Mouse (Mus musculus): Measurements from ENCODE around the gene Tubal3. TPM values are rescaled to one million over a fixed set of nuclear protein-coding genes. Genes with fewer than 3 reads are reported as not detected.

Tubal3 gene
- total RNA-seq (2014; rRNA removed) (not detected in 2 replicates), polyA plus RNA-seq (2015; fragmentation: Nextera tagmentation; extraction: Ambion mirVana) (0.05 TPM in 1 of 2 replicates, not detected in the other)

DNA sequence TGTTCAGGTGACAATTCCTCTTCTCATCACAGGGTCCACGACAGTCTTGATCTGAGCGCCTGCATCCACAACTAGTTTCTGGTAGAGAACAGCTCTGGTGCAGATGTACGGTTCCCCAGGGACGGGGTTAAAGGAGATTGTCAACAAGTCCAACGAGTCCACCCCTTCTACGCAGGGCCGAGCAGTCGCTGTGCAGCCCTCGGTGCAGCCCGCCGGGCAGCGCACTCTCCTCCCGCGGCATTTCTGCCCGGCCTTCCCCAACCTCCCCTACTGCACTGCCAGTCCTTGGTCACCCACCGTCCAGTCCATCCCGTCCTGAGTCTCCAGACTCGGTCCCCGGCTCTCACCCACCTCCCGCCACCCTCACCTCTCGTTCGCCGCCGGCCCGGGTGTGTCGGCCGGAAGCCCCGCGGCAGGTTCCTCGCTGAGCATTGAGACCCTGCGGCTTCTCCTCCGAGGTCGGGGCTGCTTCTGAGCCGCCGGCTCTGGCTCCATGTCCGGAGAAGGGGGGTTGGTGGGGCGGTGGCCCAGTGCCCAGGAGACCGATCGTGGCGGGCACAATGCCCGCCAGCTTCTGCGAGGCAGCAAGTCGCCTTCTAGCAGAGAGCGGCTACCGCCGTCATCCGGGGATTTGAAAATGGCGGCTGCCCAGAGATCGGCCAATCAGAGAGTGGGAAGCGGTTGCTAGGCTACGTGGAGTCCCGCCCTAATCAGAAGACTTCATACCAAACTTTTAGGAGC is at the start of gene Tubal3, which contains the start of gene Net1:
TSS of gene Tubal3 (plus strand) at position 704 of the 741 bp plus-strand sequence.
TSS of gene Net1 (minus strand) at position 650 of the 741 bp plus-strand sequence.
- ATAC-seq (peak; percentile 100), DNase-seq (peak; percentile 94)
- TF ChIP-seq CTCF (IDR thresholded peaks at IDR 0.05; ENCODE audit: low read depth): no peak
- WGBS: under 1% methylated on average over 52 of the region's 52 CpGs
- 0 out of 2 replicates have a peak, but pooled peaks cover 3% of the 10 kb centered on the region for H3K4me1 ChIP-seq (ENCODE audit: insufficient read depth)
- H3K36me3 ChIP-seq (ENCODE audit: insufficient read depth): no peaks in the 10 kb centered on the region
- no peaks in the 10 kb centered on the region for H3K9me3 ChIP-seq (ENCODE audit: low read length)
- peak within 1 kb of the TSS; percentile 66; the same call in 1 of the 2 replicates for H3K27ac ChIP-seq (ENCODE audit: low read depth, low read length)
- H3K9ac ChIP-seq: peak within 1 kb of the TSS; percentile 71
- no peaks in the 10 kb centered on the region for H3K27me3 ChIP-seq (ENCODE audit: insufficient read depth, low read length)
- H3K4me3 ChIP-seq (ENCODE audit: low read depth, low read length): peak within 1 kb of the TSS; percentile 82
- peak within 1 kb of the TSS; percentile 84 for H3K4me2 ChIP-seq (ENCODE audit: low read depth)

DNA sequence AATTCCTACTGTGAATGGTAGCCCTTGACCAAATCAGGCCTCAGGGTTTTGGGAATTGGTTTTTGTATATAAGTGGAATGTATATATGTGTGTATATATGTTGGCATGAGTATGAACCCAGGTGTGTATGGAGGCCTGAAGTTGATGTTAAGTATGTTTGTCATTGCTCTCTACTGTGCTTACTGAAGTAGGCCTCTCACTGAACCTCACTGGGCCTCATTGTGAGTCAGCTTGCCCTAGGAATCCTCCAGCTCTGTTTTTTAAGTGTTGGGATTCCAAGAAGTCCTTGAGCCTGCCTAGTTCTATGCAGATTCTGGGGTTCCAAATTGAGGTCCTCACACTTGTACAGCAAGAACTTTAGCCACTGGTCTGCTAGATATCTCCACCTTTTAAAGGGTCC is 48.2 kb upstream of the Tubal3 start:
- H3K27ac ChIP-seq (ENCODE audit: low read depth, low read length): no peak overlapping the region
- ATAC-seq: no peak
- no peak for TF ChIP-seq CTCF (IDR thresholded peaks at IDR 0.05; ENCODE audit: low read depth)
- H3K4me1 ChIP-seq (ENCODE audit: insufficient read depth): no peaks in the 10 kb centered on the region
- DNase-seq: no peak
- H3K9me3 ChIP-seq (ENCODE audit: low read length): no peaks in the 10 kb centered on the region
- no peak overlapping the region for H3K9ac ChIP-seq
- no peak overlapping the region for H3K4me3 ChIP-seq (ENCODE audit: low read depth, low read length)
- H3K36me3 ChIP-seq (ENCODE audit: insufficient read depth): no peaks in the 10 kb centered on the region
- H3K27me3 ChIP-seq (ENCODE audit: insufficient read depth, low read length): no peaks in the 10 kb centered on the region
- no peak overlapping the region for H3K4me2 ChIP-seq (ENCODE audit: low read depth)

DNA sequence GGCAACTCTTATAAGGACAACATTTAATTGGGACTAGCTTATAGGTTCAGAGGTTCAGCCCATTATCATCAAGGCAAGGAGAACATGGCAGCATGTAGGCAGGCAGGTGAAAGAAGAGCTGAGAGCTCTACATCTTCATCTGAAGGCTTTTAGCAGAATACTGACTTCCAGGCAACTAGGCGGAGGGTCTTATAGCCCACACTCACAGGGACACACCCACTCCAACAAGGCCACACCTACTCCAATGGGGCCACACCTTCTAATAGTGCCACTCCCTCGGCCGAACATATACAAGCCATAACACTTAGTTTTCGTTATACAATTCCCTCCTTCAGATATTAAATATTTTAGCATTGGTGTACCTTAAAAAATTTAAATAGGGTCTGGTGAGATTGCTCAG is 45.2 kb upstream of the Tubal3 start:
- Histone ChIP-seq H3K27ac (ENCODE audit: low read depth, low read length) (no peak overlapping the region), H3K4me1 (ENCODE audit: insufficient read depth) (no peaks in the 10 kb centered on the region), H3K9ac (no peak overlapping the region), H3K36me3 (ENCODE audit: insufficient read depth) (no peaks in the 10 kb centered on the region), H3K4me2 (ENCODE audit: low read depth) (no peak overlapping the region), H3K27me3 (ENCODE audit: insufficient read depth, low read length) (no peaks in the 10 kb centered on the region), H3K9me3 (ENCODE audit: low read length) (no peaks in the 10 kb centered on the region), H3K4me3 (ENCODE audit: low read depth, low read length) (no peak overlapping the region)
- DNase-seq (no peak), ATAC-seq (no peak)
- TF ChIP-seq CTCF (IDR thresholded peaks at IDR 0.05; ENCODE audit: low read depth): no peak
- 95% methylated on average over 4 of the region's 4 CpGs for WGBS

DNA sequence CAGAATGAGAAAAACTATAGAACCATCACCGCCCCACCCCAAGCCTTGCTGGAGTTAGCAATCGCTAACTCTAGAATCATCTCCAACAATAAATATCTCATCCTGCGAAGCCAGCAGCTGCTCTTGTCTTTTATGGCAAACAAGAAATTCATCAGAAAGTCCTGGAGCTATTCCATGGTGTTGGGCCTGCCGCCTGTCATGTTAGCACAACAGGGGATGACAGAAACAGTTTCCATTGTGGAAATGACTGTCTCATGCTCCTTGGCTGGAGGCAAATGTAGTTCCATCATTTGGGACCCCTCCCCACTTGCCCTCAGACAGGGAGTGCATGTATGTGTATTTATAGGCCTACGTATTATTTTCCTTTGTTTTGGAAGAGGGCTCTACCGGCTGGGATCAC is 41.6 kb upstream of the Tubal3 start:
- Histone ChIP-seq H3K36me3 (ENCODE audit: insufficient read depth) (no peaks in the 10 kb centered on the region), H3K4me3 (ENCODE audit: low read depth, low read length) (no peak overlapping the region), H3K27me3 (ENCODE audit: insufficient read depth, low read length) (no peaks in the 10 kb centered on the region), H3K27ac (ENCODE audit: low read depth, low read length) (no peak overlapping the region), H3K9ac (no peak overlapping the region), H3K9me3 (ENCODE audit: low read length) (no peaks in the 10 kb centered on the region), H3K4me2 (ENCODE audit: low read depth) (no peak overlapping the region), H3K4me1 (ENCODE audit: insufficient read depth) (no peaks in the 10 kb centered on the region)
- ATAC-seq (peak; percentile 74), DNase-seq (peak; percentile 46)
- WGBS: 68% methylated on average over 6 of the region's 6 CpGs
- TF ChIP-seq CTCF (IDR thresholded peaks at IDR 0.05; ENCODE audit: low read depth): no peak

DNA sequence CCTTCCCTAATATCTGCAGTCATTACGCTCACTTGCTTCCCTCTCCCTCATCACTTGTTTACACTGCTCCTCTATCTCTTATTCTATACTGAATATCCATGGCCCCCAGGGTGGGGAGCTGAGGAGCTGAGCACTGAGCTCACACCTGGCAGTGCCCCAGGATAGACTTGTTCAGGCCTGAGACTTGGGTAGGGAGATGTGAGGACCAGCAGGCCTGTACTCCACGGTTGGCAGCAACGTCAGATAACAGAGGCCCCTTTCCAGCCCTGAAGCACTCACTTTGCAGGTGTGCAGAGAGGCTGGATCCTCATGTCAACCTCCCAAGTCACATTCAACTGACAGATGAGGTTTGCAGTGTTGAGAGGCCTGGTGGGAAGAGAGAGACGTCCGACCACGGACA is 40.9 kb upstream of the Tubal3 start:
- DNase-seq: no peak
- peak; percentile 32; the same call in 1 of the 2 replicates for ATAC-seq
- no peaks in the 10 kb centered on the region for H3K4me1 ChIP-seq (ENCODE audit: insufficient read depth)
- 81% methylated on average over 6 of the region's 6 CpGs for WGBS
- no peak overlapping the region for H3K27ac ChIP-seq (ENCODE audit: low read depth, low read length)
- H3K4me2 ChIP-seq (ENCODE audit: low read depth): no peak overlapping the region
- H3K9ac ChIP-seq: no peak overlapping the region
- no peak overlapping the region for H3K4me3 ChIP-seq (ENCODE audit: low read depth, low read length)
- no peaks in the 10 kb centered on the region for H3K9me3 ChIP-seq (ENCODE audit: low read length)
- H3K36me3 ChIP-seq (ENCODE audit: insufficient read depth): no peaks in the 10 kb centered on the region
- H3K27me3 ChIP-seq (ENCODE audit: insufficient read depth, low read length): no peaks in the 10 kb centered on the region
- TF ChIP-seq CTCF (IDR thresholded peaks at IDR 0.05; ENCODE audit: low read depth): no peak

DNA sequence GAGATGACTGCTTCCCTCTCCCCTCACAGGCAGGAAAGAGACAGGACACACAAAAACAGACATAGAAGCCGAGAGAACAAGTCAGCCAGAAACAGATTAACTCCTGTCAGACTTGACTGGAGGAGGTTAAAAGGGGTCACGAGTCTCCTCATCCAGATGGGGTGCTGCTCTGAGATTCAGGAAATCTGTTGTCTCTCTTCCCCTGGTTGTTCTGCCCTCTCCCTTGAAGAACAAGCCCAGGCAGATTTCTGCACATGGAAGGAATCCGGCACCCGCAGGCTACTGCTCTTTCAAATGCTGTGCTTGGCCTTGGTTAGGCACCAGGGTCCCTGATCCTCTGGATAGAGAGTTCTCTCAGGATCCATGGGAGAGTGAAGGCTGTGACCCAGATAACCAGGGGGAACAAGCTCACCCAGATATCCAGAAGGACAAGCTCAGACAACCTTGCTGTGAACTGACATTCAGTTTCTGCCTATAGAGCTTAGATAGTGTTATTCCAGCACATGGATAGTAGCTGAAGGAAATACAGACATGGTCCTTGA is 40.3 kb upstream of the Tubal3 start:
- no peak for TF ChIP-seq CTCF (IDR thresholded peaks at IDR 0.05; ENCODE audit: low read depth)
- H3K4me3 ChIP-seq (ENCODE audit: low read depth, low read length): no peak overlapping the region
- WGBS: 57% methylated on average over 4 of the region's 4 CpGs
- H3K9ac ChIP-seq: no peak overlapping the region
- H3K9me3 ChIP-seq (ENCODE audit: low read length): no peaks in the 10 kb centered on the region
- no peak for DNase-seq
- no peak overlapping the region for H3K4me2 ChIP-seq (ENCODE audit: low read depth)
- H3K36me3 ChIP-seq (ENCODE audit: insufficient read depth): no peaks in the 10 kb centered on the region
- no peak overlapping the region for H3K27ac ChIP-seq (ENCODE audit: low read depth, low read length)
- H3K4me1 ChIP-seq (ENCODE audit: insufficient read depth): no peaks in the 10 kb centered on the region
- ATAC-seq: no peak
- H3K27me3 ChIP-seq (ENCODE audit: insufficient read depth, low read length): no peaks in the 10 kb centered on the region

DNA sequence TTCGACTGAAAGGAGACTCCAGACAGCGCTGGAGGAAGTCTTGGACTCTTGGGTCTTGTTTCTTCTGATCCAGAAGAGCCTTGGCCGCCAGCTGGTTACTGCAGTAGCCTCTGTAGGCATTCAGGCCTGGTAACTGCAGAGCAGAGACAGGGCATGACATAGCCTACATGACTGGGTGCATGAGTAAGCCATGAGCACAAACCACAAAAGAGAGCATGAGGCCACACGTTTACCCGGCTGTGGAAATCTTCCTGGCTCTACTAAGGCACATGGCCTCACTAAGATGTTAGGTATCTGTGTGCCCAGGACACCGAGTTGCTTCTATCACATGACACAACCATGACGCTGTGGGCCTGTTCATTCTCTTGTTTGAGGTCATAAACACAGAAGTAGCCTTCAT is 31.4 kb upstream of the Tubal3 start:
- TF ChIP-seq CTCF (IDR thresholded peaks at IDR 0.05; ENCODE audit: low read depth): no peak
- no peak overlapping the region for H3K4me2 ChIP-seq (ENCODE audit: low read depth)
- no peaks in the 10 kb centered on the region for H3K4me1 ChIP-seq (ENCODE audit: insufficient read depth)
- 0 out of 2 replicates have a peak, but pooled peaks cover 17% of the 10 kb centered on the region for H3K36me3 ChIP-seq (ENCODE audit: insufficient read depth)
- ATAC-seq: no peak
- H3K4me3 ChIP-seq (ENCODE audit: low read depth, low read length): no peak overlapping the region
- DNase-seq: no peak
- no peak overlapping the region for H3K9ac ChIP-seq
- WGBS: 95% methylated on average over 7 of the region's 7 CpGs
- no peak overlapping the region for H3K27ac ChIP-seq (ENCODE audit: low read depth, low read length)
- no peaks in the 10 kb centered on the region for H3K27me3 ChIP-seq (ENCODE audit: insufficient read depth, low read length)
- no peaks in the 10 kb centered on the region for H3K9me3 ChIP-seq (ENCODE audit: low read length)
